Mouse (Mus musculus) CD4-positive helper T cell, adult 2 months (primary cell): ENCODE measurements at regions not wholly inside any gene's neighbourhood (a gene's known extent, or its start where the extent isn't known, plus 50 kb on each side); places are given as distances from the start of the nearest gene placed in this dataset.

Experiments used
- DNase-seq: peaks from one replicate; pipeline ENCODE4 v3.0.0-alpha.2; 2012; ENCODE audit warnings: low read depth, missing footprints, low spot score

DNA sequence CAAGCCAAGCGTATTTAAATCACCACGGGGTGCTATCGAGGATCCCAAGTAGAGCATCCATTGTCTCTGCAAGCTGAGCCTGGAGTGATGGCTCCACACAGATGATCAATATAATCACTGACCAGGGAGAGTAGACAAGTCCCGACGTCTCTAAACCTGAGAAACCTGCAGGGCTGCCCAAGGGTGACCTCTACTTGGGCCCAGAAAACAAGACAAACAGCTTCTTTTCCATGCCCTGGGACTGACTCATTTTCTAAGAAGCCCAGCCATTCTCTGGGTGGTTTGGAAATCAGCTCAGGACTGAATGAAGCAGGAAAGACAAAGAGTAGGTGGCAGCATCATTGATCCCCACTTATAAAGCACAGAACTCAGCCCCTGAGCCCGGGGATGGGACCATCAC, 221.5 kb downstream of the 4933412E24Rik start:
- no peak for DNase-seq

DNA sequence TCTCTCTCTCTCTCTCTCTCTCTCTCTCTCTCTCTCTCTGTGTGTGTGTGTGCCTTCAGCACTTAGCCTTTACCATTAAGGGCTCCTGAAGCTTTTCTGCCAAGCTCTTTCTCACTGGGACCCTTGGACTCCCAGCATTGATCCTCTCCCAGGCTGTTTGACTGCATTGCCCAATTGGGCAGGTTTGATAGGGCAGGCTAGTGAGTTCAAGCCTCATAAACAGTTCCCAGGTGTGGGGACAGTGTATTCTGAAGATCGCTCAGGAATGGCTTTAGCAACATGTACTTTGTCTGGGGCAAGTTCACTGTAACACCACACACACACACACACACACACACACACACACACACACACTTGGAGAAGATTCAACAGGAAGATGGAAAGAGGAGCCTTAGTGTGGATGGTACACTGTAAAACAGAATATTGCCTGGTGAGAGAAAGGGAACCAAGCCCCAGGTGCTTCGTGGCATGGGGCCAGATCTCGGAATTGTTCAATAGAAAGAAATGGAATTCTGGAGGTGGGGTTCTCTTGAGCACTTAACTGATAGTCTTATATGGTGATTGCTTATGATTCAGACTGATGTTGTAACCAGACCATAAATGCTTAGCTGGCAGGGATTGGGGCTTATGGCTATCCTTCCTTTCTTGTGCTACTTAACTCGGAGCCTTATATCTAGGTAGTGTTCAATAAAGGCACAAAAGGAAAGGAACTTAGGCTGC, 229.5 kb downstream of the 4933412E24Rik start:
- DNase-seq: no peak

DNA sequence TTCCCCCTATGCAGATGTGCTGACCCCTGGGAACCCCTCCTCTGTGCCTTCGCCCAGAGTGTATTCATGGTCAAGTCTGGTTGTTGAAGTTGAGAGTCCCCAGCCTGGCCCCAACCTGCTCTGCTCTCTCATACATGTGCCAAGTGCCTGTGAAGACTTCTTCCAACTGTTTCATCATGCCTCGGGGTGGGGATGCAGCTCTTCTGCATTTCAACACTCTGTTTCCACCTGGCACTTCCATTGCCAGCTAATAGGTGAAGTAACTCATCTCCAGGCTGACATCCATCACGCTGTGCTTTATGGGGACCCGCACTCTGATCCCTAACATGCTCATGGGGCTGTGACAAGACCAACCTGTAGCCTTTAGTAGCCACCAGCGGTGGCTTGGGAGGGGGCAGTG, 230.4 kb downstream of the 4933412E24Rik start:
- no peak for DNase-seq

DNA sequence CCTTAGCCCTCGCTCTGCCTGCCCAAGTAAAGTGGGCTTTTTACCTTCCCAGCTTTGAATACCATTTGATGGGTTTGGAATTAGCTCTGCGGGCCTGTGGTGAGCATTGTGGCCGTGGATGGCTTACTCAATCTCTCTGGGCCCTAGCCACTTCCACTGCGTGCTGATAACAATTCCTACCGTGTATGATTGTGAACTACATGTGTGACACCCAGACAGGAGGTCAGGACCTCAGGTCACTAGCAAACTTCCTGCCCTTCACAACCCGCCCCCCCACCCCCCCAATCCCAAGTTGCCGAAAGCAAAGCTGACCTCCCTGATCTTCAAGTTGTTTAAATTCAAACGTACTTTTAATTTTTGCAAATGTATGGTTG, 231.9 kb downstream of the 4933412E24Rik start:
- no peak for DNase-seq

DNA sequence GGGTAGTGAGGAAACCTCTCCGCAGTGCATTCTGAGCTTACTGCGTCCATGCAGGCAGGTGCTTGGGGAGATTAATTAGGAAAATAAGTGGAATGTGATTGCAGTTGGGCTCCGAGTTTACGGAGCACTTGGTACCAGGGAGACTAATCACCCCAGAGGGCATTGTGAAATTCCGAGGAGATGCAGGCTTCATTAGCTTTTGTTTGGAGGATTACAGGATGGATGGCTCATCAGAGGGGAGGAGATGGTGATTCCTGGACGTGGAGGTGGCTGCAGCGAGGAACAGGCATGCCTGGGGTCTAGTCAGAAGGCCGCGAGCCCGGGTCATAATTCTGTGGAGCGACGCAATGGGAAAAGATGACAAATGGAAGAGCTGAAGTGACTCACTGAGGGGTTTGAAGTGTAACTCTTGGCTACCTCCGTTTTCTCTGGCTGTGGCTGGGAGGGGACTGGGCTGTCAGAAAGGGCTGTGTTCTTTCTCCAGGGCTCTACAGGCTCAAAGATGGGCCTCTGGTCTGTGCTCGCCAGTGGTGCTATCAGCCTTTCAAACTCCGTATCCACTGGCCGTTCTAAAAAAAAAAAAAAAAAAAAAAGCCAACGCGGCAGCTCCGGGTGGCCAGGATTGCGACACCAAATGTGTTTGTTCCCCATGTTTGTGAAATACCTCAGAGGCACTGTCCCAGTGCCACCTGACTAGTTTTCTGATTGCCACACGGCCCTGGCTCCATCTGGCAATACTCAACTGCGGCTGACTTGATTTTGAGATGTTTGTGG, 232.4 kb downstream of the 4933412E24Rik start:
- DNase-seq: no peak

DNA sequence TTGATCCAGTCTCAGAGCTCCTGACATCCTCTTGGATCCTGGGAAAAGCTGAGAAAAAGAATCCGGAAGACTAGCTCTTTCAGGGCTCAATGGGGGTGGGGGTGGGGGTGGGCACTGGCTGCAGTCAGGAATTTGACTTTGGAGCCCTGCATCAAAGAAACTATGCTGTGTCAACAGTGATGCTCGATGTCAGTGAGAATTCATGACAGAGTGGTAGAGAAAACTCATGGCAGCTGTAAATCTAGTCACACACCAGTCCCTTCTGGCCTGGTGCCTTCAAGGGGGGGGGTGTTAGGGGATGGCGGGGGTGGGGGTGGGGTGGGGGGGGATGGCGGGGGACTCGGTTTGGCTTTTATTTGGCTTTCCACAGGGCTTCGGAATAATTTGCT, 233.0 kb downstream of the 4933412E24Rik start:
- DNase-seq: no peak

DNA sequence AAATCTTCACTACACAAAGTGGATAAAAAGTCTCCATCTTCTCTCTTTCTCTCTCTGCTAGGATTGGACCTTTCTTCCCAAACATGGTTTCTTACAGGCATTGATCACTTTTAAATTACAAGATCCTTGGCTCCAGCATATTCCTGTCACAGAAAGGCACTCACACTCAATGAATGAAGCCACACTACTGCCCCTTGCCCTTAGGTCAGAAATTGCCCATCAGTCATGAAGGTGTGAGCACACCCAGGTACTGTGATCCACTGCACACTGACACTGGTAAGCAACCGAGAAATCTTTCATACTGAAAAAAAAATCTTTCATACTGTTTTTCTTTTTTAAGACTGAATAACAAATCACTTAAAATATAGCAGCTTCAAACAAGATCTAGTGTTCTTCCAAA, 235.9 kb downstream of the 4933412E24Rik start:
- DNase-seq: no peak

DNA sequence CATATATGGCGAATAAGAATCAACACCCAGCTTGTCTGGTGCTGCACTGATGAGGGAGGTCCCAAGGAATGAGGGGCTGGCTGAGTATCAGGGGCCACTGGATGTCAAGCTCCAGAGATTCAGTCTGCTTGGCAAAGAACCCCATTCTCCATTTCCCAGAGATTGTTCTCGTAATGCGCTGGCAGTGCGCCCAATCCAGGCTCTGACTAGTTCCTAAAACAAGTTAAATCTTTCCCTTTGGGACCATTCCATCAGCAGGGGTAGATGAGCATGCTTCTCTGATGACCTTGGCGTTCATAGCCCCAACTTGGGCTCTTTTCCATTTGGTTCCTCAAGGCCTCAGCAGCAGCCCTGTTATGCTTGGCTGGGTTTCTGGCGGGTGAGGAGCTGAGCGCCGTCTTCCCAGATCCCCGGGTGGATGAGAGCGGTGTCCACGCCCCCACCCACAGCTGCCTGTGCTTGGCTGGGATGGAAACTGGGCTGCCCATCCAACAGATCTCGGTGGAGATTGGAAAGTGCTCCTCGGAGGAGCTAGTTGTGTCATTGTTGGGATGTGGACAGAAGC, 239.0 kb downstream of the 4933412E24Rik start:
- DNase-seq: no peak

DNA sequence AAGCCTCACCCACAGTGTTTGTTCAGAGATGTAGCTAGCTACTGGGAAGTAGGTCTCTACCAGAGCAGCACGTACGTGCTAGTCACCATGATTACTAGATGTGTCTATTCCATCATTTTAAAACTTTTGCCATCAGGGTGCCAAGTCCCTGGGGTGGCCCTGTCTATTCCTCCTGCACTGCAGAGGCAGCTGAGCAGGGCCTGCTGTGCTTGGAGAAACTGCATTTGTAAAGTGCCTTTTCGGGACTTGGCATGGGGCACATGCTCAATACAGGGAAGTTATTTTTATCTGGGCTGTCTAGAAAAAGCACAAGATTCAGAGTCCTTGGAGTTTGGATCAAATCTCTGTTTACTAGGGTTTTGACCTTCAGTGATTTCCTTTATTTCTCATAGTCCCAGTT, 240.6 kb downstream of the 4933412E24Rik start:
- no peak for DNase-seq

DNA sequence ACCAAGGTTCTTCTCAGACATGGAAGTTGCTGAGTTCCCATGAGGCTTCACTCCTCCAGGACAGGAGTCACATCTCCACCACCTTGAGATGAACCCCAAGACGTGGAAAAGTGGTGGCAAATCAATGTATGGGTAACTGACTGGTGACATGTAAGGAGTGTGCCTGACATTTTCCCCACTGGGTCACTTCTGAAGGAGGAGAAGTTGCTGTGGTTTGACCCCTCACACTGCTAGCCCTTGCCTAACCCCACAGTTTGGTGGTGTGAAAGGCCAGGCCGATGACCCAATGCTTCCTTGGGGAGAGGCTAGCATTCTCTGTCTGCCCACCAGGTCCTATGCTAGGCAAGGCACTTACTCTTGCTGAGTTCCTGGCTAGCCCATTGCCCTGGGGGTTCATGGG, 242.4 kb downstream of the 4933412E24Rik start:
- no peak for DNase-seq

DNA sequence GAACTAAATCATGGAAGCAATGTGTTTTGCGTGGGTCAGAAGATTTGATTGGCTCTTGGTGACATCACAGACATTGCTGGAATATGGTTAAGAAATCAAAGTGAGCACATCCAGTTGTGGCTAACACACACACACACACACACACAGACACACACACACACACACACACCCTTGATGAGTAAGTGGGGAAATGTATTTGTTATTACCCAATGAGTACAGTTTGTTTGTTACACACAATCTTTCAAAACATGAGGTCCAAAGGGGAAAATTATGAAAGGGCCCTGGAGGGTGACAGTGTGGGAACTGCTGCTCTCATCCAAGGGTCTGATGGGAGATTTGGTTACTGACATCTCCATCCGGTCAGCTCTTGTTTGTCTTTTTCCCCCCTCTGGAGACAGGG, 243.8 kb downstream of the 4933412E24Rik start:
- DNase-seq: no peak

DNA sequence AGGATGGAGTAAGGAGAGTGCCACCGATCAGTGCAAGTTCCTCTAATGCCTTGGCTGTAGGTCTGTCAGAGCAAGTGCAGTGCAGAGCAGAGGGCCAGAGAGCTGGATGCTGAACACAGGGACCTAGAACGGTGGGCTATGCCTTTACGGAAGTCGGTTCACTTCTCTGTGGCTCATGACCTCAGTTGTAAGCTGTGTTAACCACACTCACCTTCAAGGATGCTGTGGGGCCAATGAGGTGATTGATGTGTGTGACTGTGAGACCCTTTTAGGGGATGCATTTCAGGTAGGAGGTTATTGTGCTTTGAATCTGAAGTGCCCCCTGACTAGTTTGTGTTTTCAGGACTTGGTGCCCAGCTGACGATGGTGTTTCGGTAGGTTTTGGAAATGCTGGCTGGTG, 254.4 kb downstream of the 4933412E24Rik start:
- DNase-seq: peak; percentile 31

DNA sequence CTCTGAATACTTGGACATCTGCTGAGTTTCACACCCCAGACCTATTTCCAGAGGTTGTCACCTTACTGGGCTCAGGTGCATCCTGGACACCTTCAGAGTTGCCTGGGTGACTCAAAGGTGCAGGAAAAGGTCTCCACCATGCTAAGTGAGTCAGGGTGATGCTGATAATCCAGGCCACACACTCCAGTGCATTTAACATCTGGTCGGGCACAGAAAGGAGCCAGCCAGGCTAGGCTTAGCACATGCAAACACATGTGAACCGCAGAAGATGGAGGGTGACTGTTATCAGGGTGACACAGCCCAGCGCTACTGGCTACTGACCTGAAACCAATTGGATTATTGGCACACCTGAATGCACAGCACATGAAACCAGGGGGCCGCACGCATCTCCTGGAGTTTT, 255.9 kb downstream of the 4933412E24Rik start:
- DNase-seq: no peak

DNA sequence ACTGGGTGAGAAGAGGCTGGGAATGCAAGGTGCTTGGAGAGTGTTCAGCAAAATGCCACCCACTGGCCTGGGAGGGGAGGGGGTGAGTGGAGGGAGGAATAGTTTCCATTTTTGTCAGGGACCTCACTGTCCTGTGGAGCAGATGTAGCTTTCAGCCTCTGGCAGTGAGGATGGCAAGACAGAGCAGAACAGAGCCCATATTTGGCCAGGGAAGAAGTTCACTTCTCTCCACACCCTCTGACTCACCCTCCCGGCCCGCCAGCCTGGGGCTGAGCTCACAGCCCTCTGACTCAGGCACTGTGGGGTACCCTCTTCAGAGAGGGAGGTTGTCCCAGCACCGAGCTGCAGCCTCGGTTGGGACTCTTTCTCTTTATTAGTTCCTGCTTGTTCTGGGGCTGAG, 256.8 kb downstream of the 4933412E24Rik start:
- no peak for DNase-seq

DNA sequence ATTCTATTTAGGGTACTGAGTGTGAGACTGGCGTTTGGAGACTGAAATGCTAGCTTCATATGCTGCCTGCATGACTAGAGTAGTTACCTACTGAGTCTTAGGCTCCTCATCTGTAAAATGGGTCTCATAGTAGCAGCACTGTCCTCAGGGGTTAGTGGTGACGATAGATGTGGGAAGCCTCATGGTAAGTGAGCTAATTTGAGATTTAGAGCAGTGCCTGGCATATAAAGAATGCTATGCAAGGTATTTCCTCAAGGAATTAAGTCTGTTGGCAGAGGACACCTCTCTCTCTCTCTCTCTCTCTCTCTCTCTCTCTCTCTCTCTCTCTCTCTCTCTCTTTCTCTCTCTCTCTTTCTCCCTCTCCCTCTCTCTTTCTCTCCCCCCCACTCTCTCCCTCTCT, 257.4 kb downstream of the 4933412E24Rik start:
- no peak for DNase-seq

DNA sequence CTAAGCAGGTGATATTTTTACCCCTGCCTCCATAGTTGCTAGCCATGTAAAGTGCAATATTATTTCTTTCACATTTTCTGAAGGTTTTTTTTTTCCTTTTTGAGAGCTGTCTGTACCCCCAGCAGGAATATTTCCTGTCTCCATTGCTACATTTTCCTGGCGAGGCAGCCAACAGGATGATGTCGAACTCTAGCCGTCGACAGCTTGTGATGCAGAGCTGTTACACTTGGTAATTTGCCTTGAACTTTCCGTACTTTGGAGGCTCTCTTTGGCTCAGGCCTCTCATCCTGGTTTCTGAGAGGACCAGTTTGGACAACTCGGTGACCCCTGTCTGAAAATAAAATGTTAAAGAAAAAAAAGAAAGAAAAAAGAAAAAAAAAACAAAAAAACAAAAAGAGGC, 260.3 kb downstream of the 4933412E24Rik start:
- DNase-seq: no peak

DNA sequence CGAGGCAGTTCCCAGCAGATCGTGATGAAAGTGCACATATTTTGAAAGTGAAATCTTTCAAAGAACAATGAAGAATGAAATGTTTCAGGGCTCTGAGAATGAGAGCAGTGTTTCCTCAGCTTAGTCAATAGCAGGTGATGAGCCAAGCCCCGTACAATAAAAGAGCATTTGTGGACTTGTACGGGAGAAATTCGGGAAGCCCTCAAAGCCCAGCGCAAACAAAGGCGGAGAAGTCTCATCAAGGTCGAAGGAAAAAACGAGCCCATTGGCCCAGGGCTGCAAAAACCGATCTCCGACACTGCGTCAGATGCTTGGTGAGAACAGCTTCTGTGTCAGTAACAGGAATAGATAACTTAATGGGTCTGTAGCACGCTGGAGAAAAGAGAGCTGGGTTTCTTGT, 261.5 kb downstream of the 4933412E24Rik start:
- no peak for DNase-seq

DNA sequence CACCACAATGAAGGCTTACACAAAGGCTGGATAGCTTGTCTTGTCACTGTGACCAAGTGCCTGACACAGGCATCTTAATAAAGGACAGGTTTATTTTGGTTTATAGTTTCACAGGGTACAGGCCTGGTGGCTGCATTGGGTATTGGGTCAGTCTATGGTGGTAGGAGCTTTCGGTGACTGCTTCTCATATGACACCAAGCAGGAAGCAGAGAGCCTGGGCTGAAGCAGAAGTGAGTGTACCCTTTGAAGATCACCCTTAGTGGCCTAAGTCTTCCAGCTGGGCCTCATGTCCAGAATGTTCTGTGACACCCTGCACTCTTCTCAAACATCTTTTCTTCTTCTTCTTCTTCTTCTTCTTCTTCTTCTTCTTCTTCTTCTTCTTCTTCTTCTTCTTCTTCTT, 264.1 kb downstream of the 4933412E24Rik start:
- no peak for DNase-seq

DNA sequence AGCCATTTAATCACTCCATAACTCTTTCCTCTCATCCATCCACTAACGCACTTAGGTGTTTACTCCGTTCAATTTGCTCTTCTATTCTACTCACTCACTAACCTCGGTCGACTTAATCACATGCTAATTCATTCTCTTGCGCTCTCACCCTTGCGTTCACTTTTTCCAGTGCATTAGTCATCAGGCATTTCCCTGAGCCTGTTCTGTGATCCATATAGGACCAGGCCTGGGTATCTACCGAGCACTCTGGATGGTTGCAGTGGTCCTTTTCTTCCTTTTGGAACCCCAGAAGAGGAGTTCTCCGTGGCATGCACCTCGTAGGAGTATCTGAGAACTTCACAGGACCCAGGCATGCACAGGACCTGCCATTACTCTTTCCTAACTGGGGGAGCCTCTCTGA, 270.1 kb downstream of the 4933412E24Rik start:
- DNase-seq: no peak

DNA sequence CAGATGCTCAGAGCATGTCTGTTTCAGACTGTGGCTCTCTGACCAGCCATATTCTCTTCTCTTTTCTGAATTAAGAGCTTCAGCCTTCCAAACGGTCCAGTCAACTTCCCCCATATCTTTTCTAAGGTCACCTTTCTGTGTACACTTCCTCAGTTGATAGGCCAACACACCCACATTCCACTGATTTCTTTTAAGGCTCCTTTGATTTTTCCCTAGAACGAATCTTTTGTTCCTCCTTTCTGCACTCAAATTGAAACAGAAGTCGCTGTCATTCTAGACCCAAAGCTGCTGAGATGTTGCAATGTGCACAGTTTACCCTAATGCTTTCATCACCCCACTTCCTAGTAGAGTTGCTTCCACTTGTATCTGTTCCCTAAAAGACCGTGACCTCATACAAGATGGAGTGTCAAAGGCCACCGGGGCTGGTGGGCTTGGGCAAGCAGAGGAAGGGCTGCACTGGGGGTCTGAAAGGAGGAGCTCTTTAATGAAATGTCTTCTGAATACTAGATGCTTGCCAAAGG, 271.9 kb downstream of the 4933412E24Rik start:
- no peak for DNase-seq

DNA sequence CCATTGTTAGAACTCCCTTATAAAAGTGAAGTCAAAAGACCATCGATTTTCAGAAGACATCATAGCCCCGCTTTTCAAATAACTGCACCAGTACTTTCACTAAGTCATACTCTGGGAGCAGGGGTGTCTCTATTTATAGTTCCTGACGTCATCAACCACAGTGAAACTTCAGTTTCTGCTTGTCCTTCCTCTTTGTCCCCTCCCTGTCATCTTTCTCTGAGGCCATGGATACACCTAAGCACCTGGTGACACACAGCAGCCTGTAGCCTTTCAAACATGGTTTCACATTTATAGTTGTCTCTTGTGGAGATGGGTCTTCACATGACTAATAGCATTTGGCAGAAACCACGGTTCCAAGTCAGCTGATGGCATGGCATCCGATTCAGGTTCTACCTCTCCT, 277.2 kb downstream of the 4933412E24Rik start:
- DNase-seq: peak; percentile 61

DNA sequence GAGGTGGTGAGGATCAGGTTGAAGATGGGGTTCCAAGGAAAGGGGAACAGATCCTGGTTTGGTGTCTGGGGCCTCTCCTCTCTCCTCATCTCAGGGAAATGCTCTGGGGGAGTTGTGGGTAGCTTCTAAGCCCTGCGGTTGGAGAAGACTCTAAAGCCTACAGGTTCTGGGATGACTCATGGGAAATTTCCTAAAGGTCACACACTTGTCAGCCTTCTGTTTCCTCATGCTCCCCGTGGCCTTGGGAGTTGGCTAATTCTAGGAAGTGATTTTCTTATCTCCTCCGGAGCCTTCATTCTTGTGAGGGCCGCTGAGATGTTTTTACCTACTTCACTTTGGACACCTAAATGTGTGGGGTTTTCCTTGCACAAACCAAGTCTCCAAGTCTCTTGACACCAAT, 279.2 kb downstream of the 4933412E24Rik start:
- peak; percentile 46 for DNase-seq

DNA sequence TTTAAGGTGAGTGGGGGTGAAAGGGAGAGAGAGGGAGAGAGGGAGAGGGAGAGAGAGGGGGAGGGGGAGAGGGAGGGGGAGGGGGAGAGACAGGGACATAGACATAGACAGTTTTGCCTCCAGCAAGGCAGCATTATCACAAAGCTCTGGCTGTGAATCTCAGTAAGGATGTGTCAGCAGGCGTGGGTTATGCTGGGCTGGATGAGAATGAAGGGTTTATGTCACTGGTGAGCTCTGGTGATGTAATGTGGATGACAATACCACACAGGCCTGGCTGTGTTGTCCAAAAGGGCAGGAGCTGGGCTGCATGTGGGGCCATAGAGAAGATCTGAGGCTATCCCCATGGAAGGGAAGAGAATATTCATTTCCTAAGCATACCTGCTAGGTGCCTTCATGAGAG, 282.0 kb downstream of the 4933412E24Rik start:
- no peak for DNase-seq
